Mouse (Mus musculus) hindbrain, embryonic 14.5 days (tissue): Measurements from ENCODE around the gene Myh14. TPM values are rescaled to one million over a fixed set of nuclear protein-coding genes. Genes with fewer than 3 reads are reported as not detected.

Experiments used
- ATAC-seq: fragments of 200-750 bp; cut with Nextera tagmentation; 2 replicates; pipeline ENCODE4 v1.8.0; 2017; ENCODE audit warnings: moderate number of reproducible peaks, mild to moderate bottlenecking, moderate TSS enrichment, moderate library complexity; ENCODE audit not compliant: low FRiP score
- DNase-seq: peaks from one replicate; pipeline ENCODE4 v3.0.0-alpha.2; 2015; ENCODE audit warnings: low spot score
- H3K27ac ChIP-seq: fragments of 300-500 bp; sonication (generic); 2 replicates; pipeline ENCODE4 v1.5.1; 2014; ENCODE audit warnings: mild to moderate bottlenecking, moderate library complexity
- H3K27me3 ChIP-seq: fragments of 300-500 bp; sonication (generic); 2 replicates; pipeline ENCODE4 v1.6.1; 2014; ENCODE audit warnings: mild to moderate bottlenecking, low read length, mixed read lengths; ENCODE audit not compliant: control insufficient read depth, insufficient read depth
- H3K36me3 ChIP-seq: fragments of 300-500 bp; sonication (generic); replicated peaks from 2 replicates; pipeline ENCODE4 v1.6.1; 2014; ENCODE audit not compliant: control insufficient read depth, insufficient read depth
- H3K4me1 ChIP-seq: fragments of 300-500 bp; sonication (generic); replicated peaks from 2 replicates; pipeline ENCODE4 v1.6.1; 2014; ENCODE audit warnings: antibody characterized with exemption, low read length, mixed read lengths; ENCODE audit not compliant: control insufficient read depth, insufficient read depth
- H3K4me2 ChIP-seq: fragments of 300-500 bp; sonication (generic); replicated peaks from 2 replicates; pipeline ENCODE4 v1.6.1; 2014; ENCODE audit warnings: mild to moderate bottlenecking, moderate library complexity
- H3K4me3 ChIP-seq: fragments of 300-500 bp; sonication (generic); replicated peaks from 2 replicates; pipeline ENCODE4 v1.5.1; 2014; ENCODE audit warnings: mild to moderate bottlenecking, low read length
- H3K9ac ChIP-seq: fragments of 300-500 bp; sonication (generic); 2 replicates; pipeline ENCODE4 v1.6.1; 2014
- H3K9me3 ChIP-seq: fragments of 300-500 bp; sonication (generic); 2 replicates; pipeline ENCODE4 v1.6.1; 2016; ENCODE audit warnings: low read length; ENCODE audit not compliant: control insufficient read depth
- WGBS: fragments of 180-500 bp; shearing (Covaris S2); extraction: QIAGEN DNeasy Blood & Tissue Kit; methylation state at CpG from one replicate; pipeline ENCODE4 v1.1.7; 2014; 5-methylcytosine and 5-hydroxymethylcytosine counted together
- polyA plus RNA-seq: library from polyadenylated mRNA; unstranded; fragments of >200 nt; fragmentation: Nextera tagmentation; extraction: Ambion mirVana; gene quantifications from 2 replicates; pipeline ENCODE4 v1.2.1, GENCODE M21; 2014

The Myh14 gene
- polyA plus RNA-seq, 1 experiment from 2014 or later = 4.2 TPM

- no peaks in the 10 kb centered on the region for H3K9me3 ChIP-seq
- peaks cover 19% of the 10 kb centered on the region for H3K27me3 ChIP-seq
- WGBS = 1% methylated on average over 21 of the region's 22 CpGs
- H3K4me2 ChIP-seq = peak overlapping the region; percentile 87
- peak overlapping the region; percentile 85 for H3K27ac ChIP-seq
- H3K4me3 ChIP-seq = peak overlapping the region; percentile 63
- DNase-seq (peak; percentile 95), ATAC-seq (peak; percentile 54)
- peaks cover 40% of the 10 kb centered on the region for H3K4me1 ChIP-seq
- H3K36me3 ChIP-seq = peaks cover 8% of the 10 kb centered on the region; the same call in 1 of the 2 replicates
- peak overlapping the region; percentile 66 for H3K9ac ChIP-seq
Measured at GRCm38 (mm10) chr7:44593775-44594174, 76.9 kb downstream of the Myh14 start.

DNA sequence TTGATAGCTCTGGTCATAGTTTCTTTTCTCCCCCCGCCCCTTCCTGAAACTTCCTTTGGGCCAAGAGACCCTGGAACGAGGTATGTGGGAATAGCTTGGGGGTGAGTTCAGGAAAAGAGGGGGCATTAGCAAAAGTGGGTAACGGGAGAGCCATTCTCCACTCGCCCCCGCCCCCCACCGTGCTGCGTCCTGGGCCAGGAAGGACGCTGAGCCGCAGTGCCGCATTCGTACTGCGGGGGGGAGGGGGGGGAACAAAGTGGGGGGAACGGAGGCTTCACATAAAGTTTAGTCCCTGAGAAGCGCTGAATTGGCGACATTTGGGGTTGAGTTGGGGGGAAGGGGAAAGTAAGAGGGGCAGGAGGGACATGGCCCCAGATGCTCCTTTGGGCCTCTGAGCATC, 77.6 kb downstream of the Myh14 start:
- H3K9ac ChIP-seq = no peak overlapping the region

DNA sequence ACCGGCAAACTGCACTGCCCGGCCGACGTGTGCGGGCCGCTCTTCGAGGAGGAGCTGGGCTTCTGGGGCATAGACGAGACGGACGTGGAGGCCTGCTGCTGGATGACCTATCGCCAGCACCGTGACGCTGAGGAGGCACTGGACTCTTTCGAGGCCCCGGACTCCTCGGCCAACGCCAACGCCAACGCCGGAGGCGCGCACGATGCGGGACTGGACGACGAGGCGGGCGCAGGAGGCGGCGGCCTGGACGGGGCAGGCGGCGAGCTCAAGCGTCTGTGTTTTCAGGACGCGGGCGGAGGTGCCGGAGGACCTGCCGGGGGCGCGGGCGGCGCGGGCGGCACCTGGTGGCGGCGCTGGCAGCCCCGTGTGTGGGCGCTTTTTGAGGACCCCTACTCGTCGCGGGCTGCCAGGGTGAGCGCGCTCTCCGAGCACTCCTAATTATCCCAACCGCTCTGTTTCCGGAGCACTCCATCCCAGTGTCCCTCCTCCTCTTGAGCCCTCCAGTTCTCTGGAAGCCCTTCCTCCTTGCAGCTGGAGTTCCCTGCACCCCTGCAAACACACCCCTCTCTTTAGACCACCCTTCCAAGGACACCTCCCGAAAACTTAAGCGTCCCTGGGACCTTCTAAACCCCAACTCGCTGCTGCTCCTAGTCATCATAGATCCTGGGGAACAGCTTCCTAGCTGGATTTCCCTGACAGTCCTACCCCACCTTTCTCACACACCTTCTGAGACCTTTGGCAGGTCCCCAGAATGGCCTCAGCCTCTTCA, 79.1 kb downstream of the Myh14 start:
- Histone ChIP-seq H3K4me2 (peak overlapping the region; percentile 87), H3K36me3 (peaks cover 8% of the 10 kb centered on the region; the same call in 1 of the 2 replicates), H3K27ac (no peak overlapping the region), H3K9me3 (no peaks in the 10 kb centered on the region), H3K9ac (peak overlapping the region; percentile 71), H3K4me1 (peaks cover 58% of the 10 kb centered on the region), H3K4me3 (peak overlapping the region; percentile 63), H3K27me3 (peaks cover 19% of the 10 kb centered on the region)
- WGBS = under 1% methylated on average over 57 of the region's 60 CpGs
- DNase-seq = no peak
- ATAC-seq = no peak

More for the DNA sequence above, 77.6 kb downstream of the Myh14 start:
- Histone ChIP-seq H3K9me3 (no peaks in the 10 kb centered on the region), H3K27ac (no peak overlapping the region), H3K27me3 (peaks cover 19% of the 10 kb centered on the region), H3K36me3 (peaks cover 8% of the 10 kb centered on the region; the same call in 1 of the 2 replicates), H3K4me3 (peak overlapping the region; percentile 63), H3K4me1 (peaks cover 47% of the 10 kb centered on the region), H3K4me2 (peak overlapping the region; percentile 87)
- WGBS = 2% methylated on average over 14 of the region's 15 CpGs
- DNase-seq (no peak), ATAC-seq (no peak)

GRCm38 (mm10) chr7:44590402-44591347, 80.0 kb downstream of the Myh14 start, which contains the start of gene Kcnc3:
TSS of gene Kcnc3 (plus strand) at chr7:44590664.
- H3K9me3 ChIP-seq = no peaks in the 10 kb centered on the region
- H3K4me1 ChIP-seq = peaks cover 58% of the 10 kb centered on the region
- peak; percentile 88 for DNase-seq
- peak within 1 kb of the TSS; percentile 63 for H3K4me3 ChIP-seq
- H3K27me3 ChIP-seq = peaks cover 19% of the 10 kb centered on the region
- H3K9ac ChIP-seq = peak within 1 kb of the TSS; percentile 71
- peak within 1 kb of the TSS; percentile 87 for H3K4me2 ChIP-seq
- H3K27ac ChIP-seq = peak within 1 kb of the TSS; percentile 77
- 0 out of 2 replicates have a peak, but pooled peaks cover 8% of the 10 kb centered on the region for H3K36me3 ChIP-seq
- under 1% methylated on average over 67 of the region's 80 CpGs for whole genome bisulfite sequencing
- ATAC-seq = peak; percentile 93

- H3K27me3 ChIP-seq = peaks cover 19% of the 10 kb centered on the region
- peak overlapping the region; percentile 75 for H3K27ac ChIP-seq
- DNase-seq (no peak), ATAC-seq (no peak)
- peak overlapping the region; percentile 63 for H3K4me3 ChIP-seq
- H3K9ac ChIP-seq = peak overlapping the region; percentile 17; the same call in 1 of the 2 replicates
- no peaks in the 10 kb centered on the region for H3K9me3 ChIP-seq
- H3K4me2 ChIP-seq = peak overlapping the region; percentile 87
- peaks cover 58% of the 10 kb centered on the region for H3K4me1 ChIP-seq
- 3% methylated on average over 13 of the region's 13 CpGs for WGBS
- H3K36me3 ChIP-seq = 0 out of 2 replicates have a peak, but pooled peaks cover under 1% of the 10 kb centered on the region
Measured at GRCm38 (mm10) chr7:44589946-44590345, 80.7 kb downstream of the Myh14 start.

DNA sequence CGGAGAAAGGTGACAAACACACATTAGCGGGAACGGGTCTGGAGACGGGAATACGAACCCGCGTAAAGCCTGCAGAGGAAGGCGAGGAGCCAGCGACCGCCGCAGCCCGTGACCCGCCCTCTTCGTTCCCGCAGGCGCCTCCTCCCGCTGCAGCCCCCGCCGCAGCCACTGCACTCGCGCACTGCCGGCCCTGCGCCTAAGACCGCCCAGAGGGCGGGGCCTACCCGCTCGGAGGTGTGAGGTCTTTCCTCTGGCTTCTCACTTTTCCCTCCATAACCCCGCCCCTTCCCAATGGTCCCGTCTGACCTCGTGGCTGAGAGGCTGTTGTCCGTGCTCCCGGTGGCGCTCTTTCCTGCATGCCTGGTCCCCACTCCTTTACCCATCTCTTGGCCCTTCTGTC, 81.5 kb downstream of the Myh14 start:
- Histone ChIP-seq H3K27me3 (peaks cover 19% of the 10 kb centered on the region), H3K27ac (peak overlapping the region; percentile 75; the same call in 1 of the 2 replicates), H3K4me1 (peaks cover 52% of the 10 kb centered on the region), H3K9me3 (no peaks in the 10 kb centered on the region), H3K4me3 (peak overlapping the region; percentile 63), H3K4me2 (peak overlapping the region; percentile 87), H3K36me3 (no peaks in the 10 kb centered on the region), H3K9ac (peak overlapping the region; percentile 63)
- WGBS = under 1% methylated on average over 21 of the region's 33 CpGs
- DNase-seq (peak; percentile 78), ATAC-seq (peak; percentile 19; the same call in 1 of the 2 replicates)

DNA sequence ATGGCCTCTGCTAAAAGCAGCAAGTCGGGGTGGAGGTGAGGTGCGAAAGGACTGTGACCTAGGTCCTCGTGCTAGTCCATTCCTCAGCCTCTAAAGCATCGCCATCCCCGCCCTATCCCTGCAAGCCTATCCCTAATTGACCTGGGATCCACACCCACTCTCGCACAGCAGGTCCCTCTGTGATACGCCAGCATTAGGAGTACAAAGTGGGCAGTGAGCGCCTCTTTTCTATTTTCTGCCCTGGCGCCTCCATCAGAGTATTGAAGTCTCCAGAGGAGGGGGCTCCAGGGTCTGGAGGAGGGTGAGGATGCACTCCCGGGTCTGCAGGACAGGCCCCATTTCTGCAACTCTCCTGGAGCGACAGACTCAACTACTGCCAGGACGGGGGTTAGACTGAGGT, 82.3 kb downstream of the Myh14 start:
- Histone ChIP-seq H3K9me3 (no peaks in the 10 kb centered on the region), H3K4me2 (peak overlapping the region; percentile 87), H3K4me1 (peaks cover 47% of the 10 kb centered on the region), H3K9ac (peak overlapping the region; percentile 63), H3K27ac (peak overlapping the region; percentile 58; the same call in 1 of the 2 replicates), H3K36me3 (no peaks in the 10 kb centered on the region), H3K4me3 (peak overlapping the region; percentile 63), H3K27me3 (peaks cover 17% of the 10 kb centered on the region)
- no peak for DNase-seq
- no peak for ATAC-seq
- 9% methylated on average over 12 of the region's 12 CpGs for WGBS

- H3K36me3 ChIP-seq = no peaks in the 10 kb centered on the region
- no peak overlapping the region for H3K27ac ChIP-seq
- H3K4me2 ChIP-seq = peak overlapping the region; percentile 87
- H3K4me1 ChIP-seq = peaks cover 40% of the 10 kb centered on the region
- ATAC-seq (no peak), DNase-seq (no peak)
- 47% methylated on average over 6 of the region's 6 CpGs for WGBS
- no peaks in the 10 kb centered on the region for H3K9me3 ChIP-seq
- H3K4me3 ChIP-seq = peak overlapping the region; percentile 63
- peak overlapping the region; percentile 59 for H3K9ac ChIP-seq
- H3K27me3 ChIP-seq = peaks cover 11% of the 10 kb centered on the region
Measured at GRCm38 (mm10) chr7:44587676-44588075, 83.0 kb downstream of the Myh14 start.
